Mouse (Mus musculus) MEL (cell line): ENCODE measurements around the gene Cfap206. TPM values are rescaled to one million over a fixed set of nuclear protein-coding genes. Genes with fewer than 3 reads are reported as not detected.

Experiments used
- DNase-seq: peaks from one replicate; pipeline ENCODE4 v3.0.0; 2011; ENCODE audit warnings: low read depth, low spot score
- H3K27ac ChIP-seq: 2 replicates; pipeline ENCODE4 v1.5.1; 2012; ENCODE audit warnings: low read depth, mild to moderate bottlenecking, control low read depth, low read length, moderate library complexity; ENCODE audit not compliant: control insufficient read depth
- H3K27me3 ChIP-seq, 2 experiments: fragments of 150-350 bp in 1 of 2; sonication (generic) in 1 of 2; 2 replicates each; pipeline ENCODE4 v1.6.1; 2012; ENCODE audit warnings: low read length in 2 of 2, mild to moderate bottlenecking in 2 of 2, improper control_type of control experiment in 1 of 2, moderate library complexity in 1 of 2; ENCODE audit not compliant: insufficient read depth in 2 of 2, control insufficient read depth in 1 of 2
- H3K36me3 ChIP-seq, 2 experiments: 2 replicates each; pipeline ENCODE4 v1.6.1; 2012 to 2014; ENCODE audit warnings: low read length in 2 of 2, improper control_type of control experiment in 1 of 2, inconsistent platforms in 1 of 2, mild to moderate bottlenecking in 1 of 2; ENCODE audit not compliant: insufficient read depth in 2 of 2, control insufficient read depth in 1 of 2
- H3K4me1 ChIP-seq, 2 experiments: fragments of 150-350 bp in 1 of 2; sonication (generic) in 1 of 2; 2 replicates each; pipeline ENCODE4 v1.6.1; 2012; ENCODE audit warnings: low read length in 2 of 2, improper control_type of control experiment in 1 of 2, mild to moderate bottlenecking in 1 of 2; ENCODE audit not compliant: insufficient read depth in 2 of 2, control insufficient read depth in 1 of 2
- H3K4me3 ChIP-seq, 2 experiments: fragments of 150-350 bp in 1 of 2; sonication (generic) in 1 of 2; 2 replicates each; pipeline ENCODE4 v1.5.1; 2012; ENCODE audit warnings: low read depth in 2 of 2, low read length in 2 of 2, mild to moderate bottlenecking in 2 of 2, moderate library complexity in 2 of 2, control low read depth in 1 of 2, improper control_type of control experiment in 1 of 2; ENCODE audit not compliant: control insufficient read depth in 1 of 2, insufficient read depth in 1 of 2
- H3K79me2 ChIP-seq: 2 replicates; pipeline ENCODE4 v1.6.1; 2012; ENCODE audit warnings: mild to moderate bottlenecking, low read length, moderate library complexity; ENCODE audit not compliant: control insufficient read depth, poor library complexity, insufficient read depth
- H3K9ac ChIP-seq: 2 replicates; pipeline ENCODE4 v1.6.1; 2012; ENCODE audit warnings: low read depth, mild to moderate bottlenecking, control low read depth, low read length, moderate library complexity; ENCODE audit not compliant: control insufficient read depth, poor library complexity, severe bottlenecking
- H3K9me3 ChIP-seq: fragments of 150-350 bp; sonication (generic); replicated peaks from 2 replicates; pipeline ENCODE4 v1.6.1; 2012; ENCODE audit warnings: mild to moderate bottlenecking, low read length, improper control_type of control experiment, moderate library complexity; ENCODE audit not compliant: insufficient read depth
- CHD1 ChIP-seq: IDR thresholded peaks from 2 replicates; pipeline ENCODE4 v1.6.1; 2012; ENCODE audit warnings: low read depth, mild to moderate bottlenecking, inconsistent platforms, low read length, improper control_type of control experiment
- CTCF ChIP-seq, 3 experiments: IDR thresholded peaks in 2 of 3; conservative IDR thresholded peaks in 1 of 3; 2 replicates each; pipeline ENCODE4 v1.5.1; 2011 to 2012; ENCODE audit warnings: low read length in 3 of 3, low read depth in 2 of 3, mild to moderate bottlenecking in 2 of 3, improper control_type of control experiment in 1 of 3, inconsistent platforms in 1 of 3, mixed read lengths in 1 of 3, moderate library complexity in 1 of 3; ENCODE audit not compliant: control insufficient read depth in 1 of 3, insufficient read depth in 1 of 3, poor library complexity in 1 of 3, severe bottlenecking in 1 of 3
- EP300 ChIP-seq, 2 experiments: IDR thresholded peaks; 2 replicates each; pipeline ENCODE4 v1.6.1; 2011; ENCODE audit warnings: improper control_type of control experiment in 2 of 2, low read length in 2 of 2, low read depth in 1 of 2, mild to moderate bottlenecking in 1 of 2
- ETS1 ChIP-seq: IDR thresholded peaks from 2 replicates; pipeline ENCODE4 v1.6.1; 2012; ENCODE audit warnings: low read depth, mild to moderate bottlenecking, inconsistent platforms, low read length, improper control_type of control experiment, moderate library complexity
- GABPA ChIP-seq: IDR thresholded peaks from 2 replicates; pipeline ENCODE4 v1.6.1; 2012; ENCODE audit warnings: low read depth, mild to moderate bottlenecking, inconsistent platforms, low read length, improper control_type of control experiment, moderate library complexity
- GATA1 ChIP-seq: IDR thresholded peaks from 2 replicates; pipeline ENCODE4 v1.6.1; 2011; ENCODE audit warnings: low read depth, low read length, improper control_type of control experiment
- HCFC1 ChIP-seq: IDR thresholded peaks from 2 replicates; pipeline ENCODE4 v1.6.1; 2012; ENCODE audit warnings: low read depth, mild to moderate bottlenecking, inconsistent platforms, low read length, improper control_type of control experiment, moderate library complexity
- JUND ChIP-seq: IDR thresholded peaks from 2 replicates; pipeline ENCODE4 v1.6.1; 2011; ENCODE audit warnings: low read depth, mild to moderate bottlenecking, improper control_type of control experiment, low read length
- KAT2A ChIP-seq: conservative IDR thresholded peaks from 2 replicates; pipeline ENCODE4 v1.6.1; 2012; ENCODE audit warnings: low read depth, low read length, improper control_type of control experiment, inconsistent platforms
- MAFK ChIP-seq: IDR thresholded peaks from 2 replicates; pipeline ENCODE4 v1.6.1; 2011; ENCODE audit warnings: low read depth, mild to moderate bottlenecking, low read length, improper control_type of control experiment, borderline replicate concordance
- MXI1 ChIP-seq: IDR thresholded peaks from 2 replicates; pipeline ENCODE4 v1.6.1; 2011; ENCODE audit warnings: mild to moderate bottlenecking, low read depth, low read length, improper control_type of control experiment
- MYC ChIP-seq: IDR thresholded peaks from 2 replicates; pipeline ENCODE4 v1.6.1; 2011; ENCODE audit warnings: low read depth, mild to moderate bottlenecking, low read length, improper control_type of control experiment, moderate library complexity
- NELFE ChIP-seq: IDR thresholded peaks from 2 replicates; pipeline ENCODE4 v1.6.1; 2011; ENCODE audit warnings: low read depth, low read length, improper control_type of control experiment
- NRF1 ChIP-seq: IDR thresholded peaks from 2 replicates; pipeline ENCODE4 v1.6.1; 2014; ENCODE audit warnings: low read depth, mild to moderate bottlenecking, inconsistent platforms, low read length, improper control_type of control experiment, moderate library complexity; ENCODE audit not compliant: poor library complexity, insufficient read depth, severe bottlenecking
- POLR2A ChIP-seq, 2 experiments: IDR thresholded peaks; 2 replicates each; pipeline ENCODE4 v1.6.1; 2011 to 2012; ENCODE audit warnings: low read length in 2 of 2, mild to moderate bottlenecking in 2 of 2, control low read depth in 1 of 2, improper control_type of control experiment in 1 of 2, low read depth in 1 of 2, moderate library complexity in 1 of 2; ENCODE audit not compliant: control insufficient read depth in 1 of 2, insufficient read depth in 1 of 2, poor library complexity in 1 of 2
- POLR2AphosphoS2 ChIP-seq: IDR thresholded peaks from 2 replicates; pipeline ENCODE4 v1.6.1; 2011; ENCODE audit warnings: low read length, improper control_type of control experiment
- RCOR1 ChIP-seq: IDR thresholded peaks from 2 replicates; pipeline ENCODE4 v1.6.1; 2012; ENCODE audit warnings: low read depth, mild to moderate bottlenecking, inconsistent platforms, low read length, improper control_type of control experiment
- SIN3A ChIP-seq: IDR thresholded peaks from 2 replicates; pipeline ENCODE4 v1.6.1; 2012; ENCODE audit warnings: low read length, improper control_type of control experiment, inconsistent platforms
- SMC3 ChIP-seq: IDR thresholded peaks from 2 replicates; pipeline ENCODE4 v1.6.1; 2011; ENCODE audit warnings: low read depth, low read length, improper control_type of control experiment
- TCF12 ChIP-seq: IDR thresholded peaks from 2 replicates; pipeline ENCODE4 v1.6.1; 2014; ENCODE audit warnings: low read depth, mild to moderate bottlenecking, inconsistent platforms, low read length, improper control_type of control experiment, moderate library complexity
- UBTF ChIP-seq: IDR thresholded peaks from 2 replicates; pipeline ENCODE4 v1.6.1; 2012; ENCODE audit warnings: low read depth, mild to moderate bottlenecking, inconsistent platforms, low read length, improper control_type of control experiment, moderate library complexity, borderline replicate concordance; ENCODE audit not compliant: insufficient read depth
- USF2 ChIP-seq, 2 experiments: IDR thresholded peaks; 2 replicates each; pipeline ENCODE4 v1.6.1; 2011 to 2012; ENCODE audit warnings: improper control_type of control experiment in 2 of 2, low read length in 2 of 2, borderline replicate concordance in 1 of 2, inconsistent platforms in 1 of 2, low read depth in 1 of 2, mild to moderate bottlenecking in 1 of 2; ENCODE audit not compliant: insufficient read depth in 1 of 2
- ZC3H11A ChIP-seq: IDR thresholded peaks from 2 replicates; pipeline ENCODE4 v1.6.1; 2012; ENCODE audit warnings: low read depth, mild to moderate bottlenecking, inconsistent platforms, low read length, improper control_type of control experiment
- ZNF384 ChIP-seq: IDR thresholded peaks from 2 replicates; pipeline ENCODE4 v1.6.1; 2012; ENCODE audit warnings: low read depth, mild to moderate bottlenecking, inconsistent platforms, low read length, improper control_type of control experiment
- polyA plus RNA-seq, 2 experiments: library from polyadenylated mRNA; stranded (reverse) in 1 of 2; unstranded in 1 of 2; fragments of >175 nt in 1 of 2; fragments of >200 nt in 1 of 2; gene quantifications; 2 replicates each; pipeline versions ENCODE4 v1.2.1 to v1.2.4; 2012; ENCODE audit warnings: low replicate concordance in 2 of 2, low read depth in 1 of 2; ENCODE audit not compliant: insufficient read length in 2 of 2, insufficient read depth in 1 of 2, missing spikeins in 1 of 2
- total RNA-seq: library from RNA; depleted of rRNA; stranded (reverse); fragments of 300-350 nt; gene quantifications from 2 replicates; pipeline ENCODE4 v1.2.3, GENCODE M21; 2012

Cfap206 gene
- total and polyA plus RNA-seq, 3 experiments, result not detected

- H3K4me1 ChIP-seq, result no peaks in the 10 kb centered on the region
- H3K27ac ChIP-seq, result no peak overlapping the region
Measured at GRCm38 (mm10) chr4:34653179-34653578, 76.8 kb downstream of the Cfap206 start.

GRCm38 (mm10) chr4:34644779-34645178, 85.2 kb downstream of the Cfap206 start:
- Histone ChIP-seq H3K36me3 (peaks cover 0 to 10% of the 10 kb centered on the region in 2 experiments; a peak in 2 of 4 replicates), H3K27me3 (no peaks in the 10 kb centered on the region), H3K4me3 (no peak overlapping the region), H3K27ac (no peak overlapping the region), H3K9ac (no peak overlapping the region), H3K9me3 (no peaks in the 10 kb centered on the region), H3K79me2 (no peaks in the 10 kb centered on the region), H3K4me1 (no peaks in the 10 kb centered on the region)
- no peak for DNase-seq
- TF ChIP-seq POLR2AphosphoS2, result no peak

More at GRCm38 (mm10) chr4:34653179-34653578, 76.8 kb downstream of the Cfap206 start:
- H3K9me3 ChIP-seq, result no peaks in the 10 kb centered on the region
- H3K79me2 ChIP-seq, result no peaks in the 10 kb centered on the region
- no peaks in the 10 kb centered on the region for H3K27me3 ChIP-seq
- DNase-seq, result no peak
- H3K4me3 ChIP-seq, result no peak overlapping the region
- H3K36me3 ChIP-seq, result peaks cover 0 to 12% of the 10 kb centered on the region in 2 experiments; a peak in 2 of 4 replicates
- no peak overlapping the region for H3K9ac ChIP-seq
- no peak for TF ChIP-seq ZC3H11A
- TF ChIP-seq JUND, result no peak
- TF ChIP-seq ETS1, result no peak
- no peak for TF ChIP-seq HCFC1
- no peak for TF ChIP-seq GABPA
- TF ChIP-seq CTCF (IDR thresholded peaks at IDR 0.05 in 2 of 3, conservative IDR thresholded peaks at IDR 0.05 in 1 of 3; ENCODE audit: control insufficient read depth in 1 of 3, insufficient read depth in 1 of 3, low read depth in 2 of 3, low read length in 3 of 3, poor library complexity in 1 of 3, severe bottlenecking in 1 of 3), result no peak
- no peak for TF ChIP-seq MYC
- TF ChIP-seq TCF12, result no peak

DNA sequence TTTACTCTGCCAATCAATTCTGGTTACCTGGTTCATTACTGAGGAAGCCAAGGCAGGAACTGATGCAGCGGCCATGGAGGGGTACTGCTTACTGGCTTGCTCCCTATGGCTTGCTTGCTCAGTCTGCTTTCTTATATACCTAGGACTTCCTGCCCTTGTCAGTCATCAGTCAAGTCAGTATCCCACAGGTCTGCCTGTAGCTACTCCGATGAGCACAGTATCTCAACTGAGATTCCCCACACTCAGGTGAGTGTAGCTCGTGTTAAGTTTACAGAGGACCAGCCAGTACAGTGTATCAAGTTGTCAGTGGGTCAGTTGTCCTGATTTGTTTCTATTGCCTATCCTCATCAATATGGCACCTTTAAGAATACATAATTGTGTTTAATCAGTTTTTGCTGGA, 89.3 kb downstream of the Cfap206 start:
- no peak for TF ChIP-seq USF2 (IDR thresholded peaks at IDR 0.05; ENCODE audit: borderline replicate concordance in 1 of 2, insufficient read depth in 1 of 2, low read depth in 1 of 2, low read length in 2 of 2)
- no peak for TF ChIP-seq ZC3H11A
- no peak for TF ChIP-seq UBTF
- TF ChIP-seq HCFC1, result no peak
- TF ChIP-seq SIN3A, result no peak
- TF ChIP-seq POLR2A (IDR thresholded peaks at IDR 0.05; ENCODE audit: control insufficient read depth in 1 of 2, insufficient read depth in 1 of 2, low read depth in 1 of 2, low read length in 2 of 2, poor library complexity in 1 of 2), result no peak
- no peak for TF ChIP-seq KAT2A
- TF ChIP-seq ZNF384, result no peak
- TF ChIP-seq GATA1, result no peak
- no peak for TF ChIP-seq MAFK
- TF ChIP-seq CHD1, result no peak
- TF ChIP-seq NELFE, result no peak
- no peak for TF ChIP-seq MXI1
- no peak for TF ChIP-seq CTCF (IDR thresholded peaks at IDR 0.05 in 2 of 3, conservative IDR thresholded peaks at IDR 0.05 in 1 of 3; ENCODE audit: control insufficient read depth in 1 of 3, insufficient read depth in 1 of 3, low read depth in 2 of 3, low read length in 3 of 3, poor library complexity in 1 of 3, severe bottlenecking in 1 of 3)
- no peak for TF ChIP-seq RCOR1
- TF ChIP-seq NRF1, result no peak
- TF ChIP-seq SMC3, result no peak
- no peak for TF ChIP-seq MYC
- no peak for TF ChIP-seq EP300 (IDR thresholded peaks at IDR 0.05; ENCODE audit: low read depth in 1 of 2, low read length in 2 of 2)
- no peaks in the 10 kb centered on the region for H3K9me3 ChIP-seq
- peaks cover 0 to 4% of the 10 kb centered on the region in 2 experiments; a peak in 2 of 4 replicates for H3K36me3 ChIP-seq

More for the DNA sequence above, 89.3 kb downstream of the Cfap206 start:
- no peaks in the 10 kb centered on the region for H3K79me2 ChIP-seq
- H3K4me1 ChIP-seq, result no peaks in the 10 kb centered on the region
- no peak overlapping the region for H3K27ac ChIP-seq
- H3K4me3 ChIP-seq, result no peak overlapping the region
- no peaks in the 10 kb centered on the region for H3K27me3 ChIP-seq
- no peak for DNase-seq
- H3K9ac ChIP-seq, result no peak overlapping the region
